Mouse (Mus musculus): Measurements from ENCODE around the gene Gm5935. TPM values are rescaled to one million over a fixed set of nuclear protein-coding genes. Genes with fewer than 3 reads are reported as not detected.
"Not testable (repeated sequence)": the region's sequence is repeated elsewhere in the genome, so short reads cannot be mapped to it uniquely, and the experiment has no call there.

The Gm5935 gene
- not detected in 2 replicates for polyA plus RNA-seq (2014; fragmentation: Nextera tagmentation; extraction: Ambion mirVana)

DNA sequence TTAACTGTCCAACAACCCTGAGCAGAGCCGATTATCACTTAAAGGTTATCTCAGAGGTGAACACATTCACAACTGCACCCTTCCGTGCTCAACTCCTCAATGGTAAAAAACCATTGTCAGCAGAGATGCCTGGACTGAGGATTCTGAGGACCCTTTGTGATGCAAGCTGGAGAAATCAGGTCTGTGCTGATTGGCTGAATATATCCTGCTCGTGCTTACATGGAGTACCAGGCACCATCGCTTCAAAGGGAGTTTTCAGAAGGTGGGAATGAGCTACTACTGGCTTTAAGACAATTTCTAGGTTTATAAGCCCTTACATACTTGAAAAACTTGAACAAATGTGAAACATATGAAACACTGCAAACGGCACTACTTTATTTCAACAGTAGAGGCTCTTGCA, at the start of gene Gm5935:
TSS of gene Gm5935 (minus strand) at position 101 of the 400 bp plus-strand sequence.
- not testable (repeated sequence) for ATAC-seq (ENCODE audit: low FRiP score); H3K4me2 ChIP-seq (replicated peaks); H3K27me3 ChIP-seq (ENCODE audit: control insufficient read depth, insufficient read depth, low read length); DNase-seq (ENCODE audit: low spot score); H3K4me1 ChIP-seq (replicated peaks; ENCODE audit: control insufficient read depth, insufficient read depth, low read length); H3K36me3 ChIP-seq (replicated peaks; ENCODE audit: control insufficient read depth, insufficient read depth); H3K27ac ChIP-seq; H3K4me3 ChIP-seq (replicated peaks; ENCODE audit: low read length); H3K9ac ChIP-seq; H3K9me3 ChIP-seq (ENCODE audit: control insufficient read depth, low read length)
- 75% methylated on average over 5 of the region's 5 CpGs for WGBS

Other genes with a start within 250 kb of the Gm5935 start
- not detected in 2 replicates for gene Gm4297, start 200.3 kb downstream of the Gm5935 start, polyA plus RNA-seq (2014; fragmentation: Nextera tagmentation; extraction: Ambion mirVana)